Mouse (Mus musculus): Measurements from ENCODE around the gene Ahsg.

The Ahsg gene

DNA sequence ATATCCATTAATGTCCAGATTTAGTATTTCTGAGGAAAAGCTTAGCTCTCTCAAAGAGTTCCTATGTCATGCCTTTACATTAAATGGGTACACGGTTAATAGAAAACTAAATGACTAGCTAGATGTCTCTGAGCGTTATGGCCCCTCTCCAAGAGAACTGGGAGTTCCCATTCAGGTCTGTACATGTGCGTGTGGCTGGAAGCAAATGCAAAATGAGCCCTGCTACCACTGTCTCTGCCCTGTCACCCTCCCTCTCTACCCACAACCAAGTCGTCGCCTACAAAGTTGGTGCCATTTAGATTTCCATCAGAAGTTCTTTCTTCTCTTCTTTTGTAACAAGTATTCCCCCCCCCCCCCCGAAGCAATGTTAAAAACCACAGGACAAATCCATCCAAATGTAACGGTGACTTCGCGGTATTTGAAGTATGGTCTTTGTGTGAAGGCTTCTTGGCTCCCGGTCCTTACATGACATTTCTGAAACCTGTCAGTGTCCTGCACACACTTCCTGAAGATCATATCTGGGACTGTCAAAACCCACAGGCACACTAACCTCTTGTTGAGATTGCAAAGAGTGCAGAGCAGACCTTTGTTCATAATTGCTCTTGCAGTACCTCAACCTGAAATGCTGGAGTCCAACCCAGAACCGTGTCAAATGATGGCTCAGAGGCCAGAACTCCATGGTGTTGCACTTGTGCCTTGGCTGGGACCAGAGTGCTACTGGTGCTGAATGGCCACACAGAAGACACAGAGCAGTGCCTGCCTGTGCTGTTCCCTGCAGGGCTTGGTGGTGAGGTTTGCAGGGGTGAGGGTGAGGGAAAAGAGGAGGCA lies at the start of gene Ahsg:
Gene Ahsg (plus strand): TSS at position 595 of the 828 bp plus-strand sequence.
- no peak for DNase-seq

GRCm38 (mm10) chr16:22842871-22843270 lies 48.2 kb upstream of the Ahsg start:
- no peak for DNase-seq

GRCm38 (mm10) chr16:22844061-22844801 lies 46.8 kb upstream of the Ahsg start:
- DNase-seq = peak; percentile 93

DNA sequence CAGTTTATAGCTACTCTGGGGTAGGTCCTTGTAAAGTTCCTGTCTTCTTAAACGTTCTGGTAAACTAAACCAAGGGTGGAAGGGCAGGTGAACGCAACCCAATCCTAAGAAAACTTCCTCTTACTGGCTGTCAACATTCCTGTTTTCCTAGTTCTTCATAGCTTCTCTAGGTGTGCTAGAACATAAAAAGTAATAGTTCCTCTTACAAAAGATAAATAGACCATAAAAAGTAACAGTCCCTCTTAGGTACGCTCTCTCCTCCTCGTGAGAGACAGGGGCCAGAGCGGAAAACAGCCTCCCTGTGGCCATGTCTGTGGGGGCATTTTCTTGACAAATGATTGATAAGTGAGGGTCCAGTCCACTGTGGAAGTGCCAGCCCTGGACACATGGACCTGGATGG lies 46.2 kb upstream of the Ahsg start:
- no peak for DNase-seq

GRCm38 (mm10) chr16:22845481-22845880 lies 45.6 kb upstream of the Ahsg start:
- peak; percentile 28 for DNase-seq

DNA sequence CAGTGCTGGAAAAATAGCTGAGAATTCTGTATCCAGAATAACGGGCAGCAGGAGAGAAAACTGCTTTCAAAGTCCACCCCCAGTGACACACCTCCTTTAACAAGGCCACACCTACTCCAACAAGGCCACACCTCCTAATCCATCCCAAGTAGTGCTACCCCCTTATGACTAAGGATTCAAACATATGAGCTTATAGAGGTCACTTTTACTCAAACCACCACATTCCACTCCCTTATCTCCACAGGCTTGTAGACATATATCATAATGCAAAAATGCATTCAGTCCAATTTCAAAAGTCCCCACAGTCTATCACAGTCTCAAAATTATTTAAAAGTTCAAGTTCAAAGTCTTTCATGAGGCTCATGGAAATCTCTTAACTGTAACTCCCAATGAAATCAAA lies 43.4 kb upstream of the Ahsg start:
- DNase-seq = no peak

DNA sequence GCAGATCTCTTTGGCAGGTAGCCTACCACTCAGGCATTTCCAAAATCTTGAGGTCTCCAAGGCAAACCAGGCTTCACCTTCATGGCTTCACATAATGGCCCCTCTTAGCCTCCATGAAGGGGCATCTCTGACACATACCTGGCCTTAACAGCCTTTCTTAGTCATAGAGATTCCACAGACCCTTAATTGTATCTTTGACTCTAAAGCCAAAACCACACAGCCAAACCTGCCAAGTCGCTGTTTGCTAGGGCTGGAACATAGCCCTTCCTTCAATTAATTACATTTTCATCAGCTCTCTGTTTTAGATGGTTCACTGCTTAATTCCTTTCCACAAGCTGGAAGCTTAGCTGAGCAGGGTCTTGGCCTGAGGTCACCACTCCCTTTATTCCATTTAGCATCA lies 42.7 kb upstream of the Ahsg start:
- DNase-seq = no peak

DNA sequence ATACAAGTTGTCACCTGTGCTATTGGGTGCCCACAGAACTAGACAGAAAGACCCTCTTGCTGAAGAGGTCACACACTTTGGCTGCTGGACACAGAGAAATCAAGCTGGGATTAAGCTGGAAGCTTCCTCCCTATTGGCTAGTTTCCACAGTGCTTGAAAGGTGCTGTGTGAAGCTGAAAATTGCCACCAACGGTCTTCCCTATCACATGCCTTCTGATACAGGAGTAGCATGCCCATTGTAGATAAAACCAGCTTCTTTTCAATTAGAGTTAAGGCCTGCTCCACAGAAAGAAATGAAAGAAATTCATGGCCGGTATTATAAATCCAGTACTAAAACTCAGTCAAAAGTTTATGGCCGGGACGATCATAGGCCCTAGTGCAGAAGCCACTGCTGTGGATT lies 38.4 kb upstream of the Ahsg start:
- DNase-seq = no peak

DNA sequence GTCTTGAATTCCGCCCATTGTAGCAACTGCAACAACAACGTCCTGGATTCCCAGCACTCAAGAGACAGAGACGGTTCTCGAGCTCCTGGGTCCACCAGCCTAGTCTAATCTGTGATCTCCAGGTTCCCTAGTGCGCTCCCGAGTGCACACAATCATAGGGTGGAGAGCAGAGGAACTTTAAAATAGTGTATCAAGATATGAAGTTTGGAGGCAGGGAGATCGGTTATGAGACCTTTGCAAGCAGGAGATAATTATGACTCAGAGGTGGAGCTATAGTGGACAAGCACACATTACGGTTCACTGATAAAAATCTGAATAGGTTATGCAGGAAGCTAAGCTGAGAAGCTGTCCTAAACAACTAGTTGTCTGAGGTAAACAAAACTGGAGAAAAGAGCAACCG lies 34.3 kb upstream of the Ahsg start:
- no peak for DNase-seq

GRCm38 (mm10) chr16:22857431-22858113 lies 33.5 kb upstream of the Ahsg start, which contains the start of the genes Tbccd1 and Dnajb11:
Tbccd1 (minus strand) TSS chr16:22857669.
Dnajb11 (plus strand) TSS chr16:22857845.
- peak; percentile 99 for DNase-seq

DNA sequence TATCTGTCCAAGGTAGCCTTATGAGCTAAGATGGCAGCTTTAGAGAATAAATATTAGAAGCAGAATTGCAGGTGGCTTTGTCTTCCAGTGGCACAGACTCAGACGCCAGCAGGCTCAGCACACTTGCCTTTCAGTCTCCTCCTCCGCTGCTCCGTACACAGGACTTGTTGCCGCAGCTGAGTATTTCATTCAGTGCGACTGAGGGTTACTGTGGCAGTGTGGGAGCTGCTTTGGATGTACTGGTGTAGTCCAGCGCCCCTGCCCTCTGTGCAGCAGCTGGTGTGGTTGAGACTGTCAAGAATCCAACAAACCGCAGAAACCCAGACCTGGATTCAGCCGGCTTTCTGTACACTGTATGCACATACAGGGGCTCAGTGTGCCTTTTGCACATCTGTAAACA lies 18.7 kb upstream of the Ahsg start:
- DNase-seq = no peak

DNA sequence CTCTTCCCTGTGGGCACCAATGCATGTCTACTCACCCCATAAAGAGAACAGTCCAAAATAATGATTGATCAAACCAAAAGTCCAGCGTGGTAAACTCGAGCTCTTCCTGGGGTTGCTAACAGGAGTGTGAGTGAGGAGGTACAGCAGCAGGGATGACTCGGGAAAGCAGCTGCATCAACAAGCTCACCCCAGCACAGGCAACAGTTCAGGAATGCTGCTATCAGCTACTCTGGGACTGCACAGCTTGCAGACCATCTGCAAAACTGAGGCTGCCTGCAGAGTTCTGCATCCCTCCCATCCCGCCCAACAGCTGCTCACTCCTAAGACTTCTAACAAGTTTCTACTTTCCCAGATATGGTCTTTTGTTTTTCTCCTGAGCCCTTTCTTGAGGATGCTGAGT lies 17.7 kb upstream of the Ahsg start:
- no peak for DNase-seq

- peak; percentile 58 for DNase-seq
Observed at GRCm38 (mm10) chr16:22876218-22877043, 14.6 kb upstream of the Ahsg start.

GRCm38 (mm10) chr16:22877660-22878390 lies 13.3 kb upstream of the Ahsg start:
- no peak for DNase-seq

DNA sequence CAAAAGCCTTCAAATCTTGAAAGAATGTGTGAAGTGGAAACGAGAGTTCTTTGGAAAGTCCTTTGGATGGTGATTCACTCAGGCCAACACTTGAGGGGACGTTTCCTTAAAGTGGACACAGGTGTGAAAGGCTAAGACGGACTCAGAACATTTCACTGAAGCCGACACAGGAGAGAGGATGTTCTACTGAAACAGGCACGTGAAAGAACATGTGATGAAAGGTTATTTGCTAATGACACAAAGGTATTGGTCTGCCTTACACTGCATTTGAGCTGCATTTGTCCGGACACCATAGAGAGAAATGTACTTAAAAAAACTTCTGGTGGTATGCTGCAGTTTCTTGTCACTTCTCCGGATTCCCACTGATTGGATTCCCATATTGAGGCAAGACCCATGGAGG lies 12.4 kb upstream of the Ahsg start:
- DNase-seq = no peak

DNA sequence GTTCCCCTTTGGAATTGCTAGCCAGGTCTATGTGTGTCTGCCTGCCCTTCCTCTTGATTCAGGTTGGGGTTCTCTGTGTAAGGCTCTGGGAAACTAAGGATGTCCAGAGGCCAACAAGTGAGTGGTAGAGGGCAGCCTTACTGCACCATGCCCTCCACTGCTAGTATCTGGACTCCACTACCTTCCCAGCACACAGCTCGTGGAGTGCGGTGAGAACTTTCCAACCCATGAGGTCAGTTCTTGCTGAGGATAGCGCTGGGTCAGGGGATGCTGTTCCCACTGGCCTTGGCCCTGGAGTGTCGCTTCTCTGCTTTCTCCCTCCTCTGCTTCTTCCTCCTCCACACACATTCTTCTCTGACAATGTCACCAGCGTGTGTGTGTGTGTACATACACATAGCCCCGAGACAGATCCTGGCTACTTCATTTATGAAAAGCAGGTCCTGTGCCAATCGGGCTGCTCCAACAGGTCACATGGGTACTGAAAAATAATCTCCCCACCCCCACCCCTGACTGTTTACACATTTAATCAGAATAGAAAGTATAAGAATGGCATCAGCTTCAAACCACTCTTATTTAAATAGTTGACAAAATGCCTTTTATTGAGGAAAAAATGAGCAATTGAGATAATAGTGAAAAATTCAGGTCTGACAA lies 11.0 kb upstream of the Ahsg start:
- DNase-seq = no peak

DNA sequence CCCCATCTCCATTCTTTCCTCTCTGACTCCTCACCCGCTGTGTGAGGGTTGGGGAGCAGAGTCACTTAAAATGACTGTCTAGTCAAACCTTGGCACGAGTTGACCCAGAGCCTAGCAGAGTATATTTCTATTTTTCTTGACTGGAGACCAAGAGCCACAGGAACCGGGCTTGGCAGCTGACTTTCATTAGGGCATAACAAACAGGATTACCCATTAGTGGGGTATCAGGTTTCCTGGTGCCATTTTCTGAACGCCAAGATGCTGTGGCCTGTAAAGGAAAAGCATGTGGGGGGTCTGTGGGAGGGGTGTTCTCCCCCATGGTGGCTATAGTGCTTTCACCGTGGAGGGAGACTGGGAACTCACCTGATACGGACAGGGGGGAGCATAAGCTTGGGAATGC lies 10.2 kb upstream of the Ahsg start:
- DNase-seq = no peak

- DNase-seq = no peak
Observed at GRCm38 (mm10) chr16:22881487-22881886, 9.6 kb upstream of the Ahsg start.

DNA sequence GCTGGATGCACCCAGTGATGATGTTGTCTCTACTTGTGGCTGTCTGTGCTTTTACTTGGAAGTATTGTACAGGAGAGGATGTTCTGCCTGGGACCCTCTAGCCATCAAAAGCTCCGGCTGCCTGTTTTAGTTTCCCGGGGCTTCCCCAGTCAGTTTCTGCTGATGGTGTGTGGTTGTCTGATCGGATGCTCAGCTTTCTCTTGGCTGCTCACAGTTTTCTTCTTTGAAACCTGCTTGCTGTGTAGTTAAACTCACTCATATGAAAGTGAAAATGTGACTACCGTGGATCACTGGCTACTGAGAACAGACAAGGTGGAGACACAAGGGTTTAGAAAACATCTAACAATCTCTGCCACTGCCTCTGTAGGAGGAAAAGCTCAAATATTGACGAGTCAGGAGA lies 7.6 kb upstream of the Ahsg start:
- no peak for DNase-seq

- no peak for DNase-seq
Observed at GRCm38 (mm10) chr16:22885356-22885755, 5.7 kb upstream of the Ahsg start.

DNA sequence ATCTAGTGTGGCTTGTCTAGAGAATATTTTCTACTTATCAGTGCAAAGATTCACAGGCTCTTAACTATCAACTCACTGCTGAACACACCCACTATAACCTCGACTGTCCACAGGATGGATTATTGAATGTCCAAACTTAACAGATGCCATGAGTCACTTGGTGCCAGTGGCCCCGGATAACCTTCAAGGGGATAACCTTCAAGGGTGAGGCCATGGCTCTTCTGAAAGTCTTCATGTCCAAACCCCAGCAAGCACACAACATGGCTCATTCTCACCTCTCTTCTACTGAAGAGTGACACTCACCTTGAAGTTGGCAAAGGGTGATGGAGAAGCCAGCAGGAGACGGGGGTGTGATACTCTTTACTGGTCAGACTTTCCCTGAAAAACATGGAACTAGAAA lies 4.4 kb upstream of the Ahsg start:
- DNase-seq = no peak
